Mouse (Mus musculus): ENCODE measurements around the gene Zfp949.
"Not testable (repeated sequence)": the region's sequence is repeated elsewhere in the genome, so short reads cannot be mapped to it uniquely, and the experiment has no call there.

DNA sequence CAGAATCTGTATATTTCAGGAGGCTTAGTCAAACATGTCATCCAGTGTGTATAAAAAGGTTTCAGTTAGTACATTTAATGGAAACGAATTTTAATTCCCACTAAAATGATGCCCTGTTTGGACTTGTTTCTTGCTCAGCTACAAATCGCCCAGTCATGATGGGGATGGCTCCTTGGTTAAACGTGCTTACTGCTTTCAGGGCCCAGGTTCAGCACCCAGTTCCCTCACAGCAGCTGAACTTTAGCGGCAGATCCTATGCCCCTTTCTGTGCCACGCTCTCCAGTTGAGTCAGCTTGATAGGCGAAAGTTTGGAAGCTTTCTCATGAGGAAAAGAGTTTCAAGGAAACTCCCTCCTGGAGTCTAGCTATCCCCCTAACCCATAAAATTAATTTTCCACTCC lies 45.9 kb downstream of the Zfp949 start:
- not testable (repeated sequence) for TF ChIP-seq CTCF, EP300 (IDR thresholded peaks at IDR 0.05; ENCODE audit: low read depth)

All from liver, postnatal 0 days (tissue).